Mouse (Mus musculus): ENCODE results near the gene Itprip.

The Itprip gene

DNA sequence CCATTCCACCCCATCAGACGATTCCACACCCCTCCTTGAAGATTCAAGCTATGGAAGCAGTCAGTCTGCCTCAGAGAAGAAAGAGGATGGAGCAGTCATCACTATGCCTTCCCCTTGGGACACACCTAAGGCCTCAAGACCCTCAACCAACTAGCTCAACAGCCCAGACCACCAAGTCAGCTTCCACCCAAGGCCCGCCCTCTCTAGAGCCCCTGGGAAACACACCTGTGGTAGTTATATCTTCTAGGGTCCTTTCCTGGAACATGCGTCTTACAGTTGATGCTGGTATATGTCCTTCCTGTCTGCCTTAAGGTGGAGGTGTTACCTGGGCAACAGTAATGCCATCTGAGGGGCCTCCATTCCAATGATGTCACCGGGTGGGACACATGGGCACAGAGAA, 4.9 kb downstream of the Itprip start:
- no peak for DNase-seq (ENCODE audit: low spot score)

DNA sequence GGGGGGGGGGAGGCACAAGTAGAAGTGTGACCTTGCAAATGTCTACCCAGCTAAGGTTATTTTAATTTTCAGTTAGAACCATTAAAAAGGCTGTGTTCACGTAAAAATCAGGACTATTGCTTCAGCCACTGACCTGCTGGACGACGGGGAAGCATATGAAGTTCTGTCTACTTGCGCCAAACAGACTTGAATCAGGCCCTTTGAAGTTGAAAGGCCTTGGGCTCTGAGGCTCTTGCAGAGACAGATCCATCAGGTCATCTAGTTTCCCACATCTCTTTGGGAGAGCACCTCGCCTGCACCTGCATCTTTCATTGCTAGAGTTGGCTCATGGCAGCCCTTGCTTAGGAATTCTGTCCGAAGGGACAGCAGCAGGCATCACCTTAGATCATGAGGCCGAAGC, 5.8 kb downstream of the Itprip start:
- DNase-seq (ENCODE audit: low spot score) = no peak

DNA sequence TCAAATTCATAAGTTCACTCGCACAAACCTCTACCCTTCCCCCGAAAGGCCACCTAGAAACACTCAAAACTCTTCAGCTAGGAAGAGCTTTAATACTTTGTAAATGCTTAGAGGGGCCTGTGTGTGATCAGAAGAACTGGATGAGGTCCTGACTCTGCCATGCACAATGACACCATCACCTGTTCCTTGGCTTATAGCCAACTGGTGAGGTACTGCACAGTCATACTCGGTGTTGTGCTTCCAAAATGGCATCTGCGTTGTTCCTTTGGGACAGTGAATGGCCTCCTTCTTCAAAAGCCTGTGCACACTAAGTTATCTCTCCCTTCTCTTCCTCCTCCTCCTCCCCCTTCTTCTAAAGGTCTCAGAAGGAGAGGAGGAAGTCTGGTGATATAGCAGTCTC, 8.3 kb downstream of the Itprip start:
- DNase-seq (ENCODE audit: low spot score) = no peak

DNA sequence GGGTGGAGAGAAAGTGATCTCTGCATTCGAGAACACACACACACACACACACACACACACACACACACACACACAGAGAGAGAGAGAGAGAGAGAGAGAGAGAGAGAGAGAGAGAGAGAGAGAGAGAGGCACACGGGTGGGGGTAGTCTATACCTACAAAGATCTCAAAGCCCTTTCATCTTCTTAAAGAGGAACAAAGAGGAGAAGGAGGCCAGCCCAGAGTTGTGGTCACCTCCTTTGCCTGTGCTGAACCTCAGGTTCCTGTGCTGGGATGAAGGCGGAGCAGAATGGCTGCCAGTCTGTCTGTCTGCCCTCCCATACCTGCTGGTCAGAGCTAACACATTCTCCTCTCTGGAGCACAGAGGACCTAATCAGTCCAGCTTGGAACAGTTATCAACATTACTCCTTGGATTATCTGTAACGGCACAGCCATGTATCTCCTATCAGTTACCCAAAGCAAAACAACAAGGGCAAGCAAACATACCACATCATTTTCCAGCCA, 8.9 kb downstream of the Itprip start:
- DNase-seq (ENCODE audit: low spot score) = no peak

DNA sequence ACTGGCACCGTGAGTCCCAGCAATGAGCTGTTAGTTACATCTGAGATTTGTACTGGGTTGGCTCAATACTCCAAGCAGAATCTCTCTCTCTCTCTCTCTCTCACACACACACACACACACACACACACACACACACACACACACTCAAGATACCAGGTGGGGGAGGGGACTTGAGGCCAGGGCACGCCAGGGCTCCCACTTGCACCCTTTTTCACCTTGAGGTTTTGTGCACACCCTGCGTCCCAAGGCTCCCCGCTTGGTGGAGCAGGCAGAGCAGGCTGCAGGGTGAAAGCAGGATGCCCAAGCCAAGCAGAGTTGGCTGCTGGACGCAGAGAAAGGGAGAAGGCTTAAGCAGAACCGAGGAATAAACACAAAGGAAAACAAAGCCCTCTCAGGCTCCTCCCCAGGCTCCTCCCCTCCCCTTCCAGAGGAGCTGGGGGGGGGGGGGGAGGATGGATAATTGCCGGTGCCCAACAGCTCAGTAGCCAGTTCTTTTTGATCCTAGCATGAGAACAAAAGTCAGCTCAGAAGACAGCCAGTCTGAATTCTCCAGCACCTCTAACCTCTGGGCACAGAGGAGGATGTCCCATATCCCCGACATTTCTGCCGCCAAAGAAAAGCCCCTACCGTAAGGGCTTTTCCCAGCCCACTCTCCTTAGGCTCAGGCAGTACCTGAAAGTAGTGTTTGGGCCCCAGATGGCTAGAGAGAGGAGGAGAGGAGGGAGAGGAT, 9.5 kb downstream of the Itprip start:
- no peak for DNase-seq (ENCODE audit: low spot score)

DNA sequence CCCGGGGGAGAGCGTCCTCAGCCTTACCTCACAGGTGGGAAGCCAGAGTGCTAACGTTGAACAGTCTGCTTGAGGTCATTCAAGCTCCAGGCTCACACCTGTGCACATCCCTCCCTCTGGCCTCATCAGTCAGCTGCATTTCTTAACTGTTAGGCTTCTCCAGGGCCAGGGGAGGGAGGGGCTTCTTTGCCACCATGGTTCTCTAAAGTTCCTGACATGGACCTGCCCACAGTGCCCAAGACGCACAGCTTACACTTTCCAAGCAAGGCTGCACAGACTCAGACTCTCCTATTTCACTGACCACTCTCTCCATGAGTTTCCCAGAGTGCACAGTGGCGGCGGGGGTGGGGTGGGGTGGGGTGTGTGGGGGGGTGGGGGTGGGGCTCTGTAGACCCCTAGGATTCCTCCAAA, 10.1 kb downstream of the Itprip start:
- no peak for DNase-seq (ENCODE audit: low spot score)

DNA sequence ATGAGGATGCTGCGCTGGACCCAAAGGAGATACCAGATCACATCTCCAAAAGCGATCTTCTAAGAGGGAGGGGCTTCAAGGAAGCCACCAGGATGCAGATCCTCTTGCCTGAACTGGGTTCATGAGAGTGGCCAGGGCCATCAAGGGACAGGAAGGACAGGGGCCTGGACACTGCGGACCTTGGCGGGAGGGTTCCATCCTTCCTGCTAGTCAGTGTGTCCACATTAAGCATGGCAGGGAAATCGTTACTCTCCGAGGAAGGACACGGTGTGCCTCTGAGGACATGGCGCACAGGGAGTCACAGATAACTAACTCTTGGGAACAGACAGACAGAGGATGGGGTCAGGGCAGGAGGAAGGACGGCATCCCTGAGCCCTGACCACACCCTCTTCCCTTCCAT, 11.5 kb downstream of the Itprip start:
- no peak for DNase-seq (ENCODE audit: low spot score)

DNA sequence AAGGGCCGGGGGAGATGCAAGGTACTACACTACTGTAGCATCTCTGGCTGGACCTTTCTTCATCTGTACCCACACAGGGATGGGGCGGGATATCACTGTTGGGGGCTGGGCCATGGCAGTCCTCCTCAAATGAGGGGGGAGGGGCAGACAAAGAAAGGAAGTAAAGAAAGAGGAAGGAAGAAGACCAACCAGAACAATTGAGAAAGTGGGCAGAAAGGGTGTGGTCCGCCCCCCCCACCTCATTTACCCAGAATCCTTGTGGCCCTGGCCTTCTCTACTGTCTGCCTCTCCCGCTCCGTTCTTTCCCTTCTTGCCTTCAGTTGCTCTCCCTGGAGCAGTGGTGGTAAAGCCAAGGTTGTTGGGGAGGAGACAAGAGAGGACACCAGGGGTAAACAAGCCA, 13.5 kb downstream of the Itprip start:
- no peak for DNase-seq (ENCODE audit: low spot score)

DNA sequence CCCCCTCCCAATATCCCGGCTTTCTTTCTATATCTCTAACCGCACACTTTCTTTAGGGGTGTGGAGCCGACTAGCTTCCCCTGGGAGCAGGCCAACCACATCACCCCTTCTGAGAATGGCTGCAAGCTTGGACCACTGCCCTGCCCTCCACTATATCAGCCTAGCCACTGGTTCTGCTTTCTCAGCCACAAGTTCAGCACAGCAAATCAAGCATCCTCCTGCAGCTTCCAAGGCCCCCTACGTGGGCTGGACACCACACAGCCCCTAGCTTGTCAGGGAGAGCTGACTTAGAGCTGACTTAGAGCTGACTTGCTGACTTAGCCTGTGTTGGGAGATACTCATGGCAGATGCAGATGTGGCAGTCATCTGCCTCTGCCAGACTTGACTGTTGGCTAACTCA, 14.0 kb downstream of the Itprip start:
- no peak for DNase-seq (ENCODE audit: low spot score)

DNA sequence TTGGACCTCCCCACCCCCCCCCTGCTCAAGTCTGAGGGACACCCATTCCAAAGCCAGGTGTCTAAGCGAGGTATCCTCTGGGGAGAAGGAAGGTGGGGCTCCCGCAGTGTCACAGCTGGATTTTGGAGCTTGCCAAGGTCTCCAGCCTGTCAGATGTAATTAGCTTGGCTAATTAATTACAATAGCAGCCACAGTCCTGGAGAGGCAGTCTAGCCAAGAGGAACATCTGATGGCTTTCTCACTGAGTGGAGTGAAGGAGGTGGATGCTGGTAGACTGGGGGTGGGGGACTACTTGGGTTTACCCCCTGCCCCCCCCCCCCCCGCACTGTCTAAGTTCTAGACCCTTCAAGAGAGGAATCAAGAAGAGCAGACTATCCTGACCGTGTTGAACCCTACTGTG, 15.4 kb downstream of the Itprip start:
- no peak for DNase-seq (ENCODE audit: low spot score)

DNA sequence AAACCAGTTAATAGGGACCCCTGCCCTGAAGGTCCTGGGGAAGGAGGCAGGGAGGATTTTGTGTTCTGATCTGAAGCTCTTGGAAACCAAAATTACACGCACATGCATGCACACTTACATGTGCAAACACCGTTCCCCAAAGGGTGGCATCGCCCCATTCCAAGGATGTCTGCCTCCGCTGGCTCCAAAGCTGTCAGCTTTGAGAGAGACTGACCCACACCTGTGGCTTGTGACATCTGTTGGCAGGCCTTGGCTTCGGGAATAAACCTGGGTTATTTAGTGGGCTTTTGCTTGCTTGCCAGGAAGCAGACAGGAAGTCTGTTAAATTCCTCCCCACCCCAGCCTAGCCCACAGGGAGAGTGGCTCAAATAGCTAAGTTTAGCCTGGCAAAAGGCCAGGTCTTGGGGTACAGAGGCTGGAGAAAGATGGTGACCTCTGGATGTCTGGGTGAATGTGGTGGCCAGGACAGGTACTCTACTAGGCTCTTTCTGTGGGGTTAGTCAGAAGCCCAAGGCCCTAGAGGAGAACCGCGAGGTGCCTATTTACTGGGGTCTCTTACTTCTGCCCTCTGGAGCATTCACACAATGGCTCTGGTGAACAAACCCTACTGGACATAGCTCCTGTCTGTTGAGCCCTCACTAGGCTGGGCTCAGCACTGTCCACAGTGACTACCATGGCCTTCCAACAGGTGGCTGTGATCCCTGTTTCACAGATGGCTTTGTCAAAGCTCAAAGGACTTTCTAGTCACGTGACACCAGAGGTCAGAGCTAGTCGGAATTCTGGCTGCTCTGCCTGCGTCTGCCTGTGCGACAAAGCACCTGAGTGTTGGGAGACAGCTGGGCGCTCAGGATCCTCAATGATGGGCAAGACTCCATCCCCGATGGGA, 16.5 kb downstream of the Itprip start:
- DNase-seq (ENCODE audit: low spot score) = no peak

DNA sequence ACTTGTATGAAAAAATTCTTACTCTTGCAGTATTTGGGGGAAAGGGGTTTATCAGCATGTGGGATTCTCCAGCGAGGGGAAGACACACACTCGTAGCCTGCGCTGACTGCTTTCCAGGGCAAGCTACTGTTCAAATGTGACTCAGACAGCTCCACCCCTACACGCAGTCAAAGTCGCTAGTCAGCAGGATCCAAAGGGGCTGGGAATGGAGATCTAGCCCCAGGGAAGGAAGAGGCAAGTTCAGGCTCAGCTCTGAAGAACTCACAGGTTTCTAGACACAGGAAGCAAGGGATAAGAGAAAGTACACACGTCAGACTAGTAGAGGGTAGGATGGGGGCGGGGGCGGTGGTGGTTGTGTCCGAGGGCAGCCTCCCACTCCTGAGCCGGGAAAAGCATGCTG, 18.5 kb downstream of the Itprip start:
- no peak for DNase-seq (ENCODE audit: low spot score)

DNA sequence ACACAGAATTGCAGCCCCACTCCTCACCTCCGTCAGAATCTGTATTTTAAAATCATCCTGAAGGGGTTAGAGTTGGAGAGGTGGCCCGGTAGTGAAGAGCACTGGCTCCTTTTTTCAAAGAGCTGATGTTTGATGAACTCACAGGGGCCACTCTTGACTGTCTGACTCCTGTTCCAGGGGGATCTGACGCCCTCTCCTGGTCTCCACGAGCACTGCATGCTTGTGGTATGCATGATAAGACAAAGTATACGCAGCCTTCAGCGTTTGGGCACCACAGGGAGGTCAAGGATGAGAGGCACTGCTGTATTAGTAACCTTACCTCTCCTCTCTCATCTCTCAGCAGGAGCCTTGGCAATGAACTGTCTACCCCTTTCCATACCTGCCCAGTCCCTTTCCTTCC, 19.1 kb downstream of the Itprip start:
- DNase-seq (ENCODE audit: low spot score) = no peak

DNA sequence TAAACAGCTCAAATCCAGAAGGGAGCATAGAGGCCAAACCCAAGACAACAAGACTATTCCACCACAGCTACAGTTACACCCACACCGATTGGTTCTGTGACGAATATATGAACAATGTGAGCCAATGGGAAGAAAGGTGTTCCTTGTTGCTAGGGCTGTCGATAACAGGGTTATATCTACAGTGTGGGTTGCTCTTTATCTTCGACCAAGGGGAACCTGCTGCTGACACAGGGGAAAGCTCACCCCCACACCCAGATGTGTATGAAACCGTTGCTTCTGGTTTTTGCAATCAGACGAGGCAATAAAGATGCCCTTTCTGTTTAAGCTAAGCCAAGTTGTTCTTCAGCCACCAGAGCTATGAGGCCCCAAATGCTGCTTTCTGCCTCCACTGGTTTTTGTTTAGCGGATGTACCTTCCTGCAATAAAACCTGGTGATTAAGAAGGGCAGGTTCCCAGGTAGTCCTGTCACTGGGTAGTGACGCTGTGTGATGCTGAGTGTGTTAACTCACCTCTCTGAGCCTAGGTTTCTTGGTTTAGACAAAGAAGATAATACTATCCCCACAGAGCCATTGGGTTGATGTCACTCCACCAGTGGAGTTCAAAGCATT, 20.5 kb downstream of the Itprip start:
- DNase-seq (ENCODE audit: low spot score) = no peak

DNA sequence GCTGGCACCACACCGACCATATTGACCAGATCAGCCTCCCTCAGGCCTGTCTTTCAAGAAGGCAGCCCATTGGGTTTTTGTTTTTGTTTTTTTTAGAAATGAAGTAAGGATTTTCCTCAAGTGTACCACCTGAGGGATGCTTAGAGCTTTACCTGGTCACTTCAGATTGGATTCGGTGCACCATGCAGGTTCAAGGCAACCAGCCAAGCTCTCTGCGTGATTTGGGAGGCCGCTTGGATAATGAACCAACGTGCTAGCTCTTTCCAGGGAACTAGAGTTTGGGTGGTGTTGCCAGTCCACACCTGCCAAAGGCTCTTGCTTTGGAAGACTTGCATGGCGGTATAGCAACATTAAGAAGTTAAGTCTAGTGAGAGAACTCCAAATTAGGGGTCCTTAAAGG, 26.0 kb downstream of the Itprip start:
- no peak for DNase-seq (ENCODE audit: low spot score)

DNA sequence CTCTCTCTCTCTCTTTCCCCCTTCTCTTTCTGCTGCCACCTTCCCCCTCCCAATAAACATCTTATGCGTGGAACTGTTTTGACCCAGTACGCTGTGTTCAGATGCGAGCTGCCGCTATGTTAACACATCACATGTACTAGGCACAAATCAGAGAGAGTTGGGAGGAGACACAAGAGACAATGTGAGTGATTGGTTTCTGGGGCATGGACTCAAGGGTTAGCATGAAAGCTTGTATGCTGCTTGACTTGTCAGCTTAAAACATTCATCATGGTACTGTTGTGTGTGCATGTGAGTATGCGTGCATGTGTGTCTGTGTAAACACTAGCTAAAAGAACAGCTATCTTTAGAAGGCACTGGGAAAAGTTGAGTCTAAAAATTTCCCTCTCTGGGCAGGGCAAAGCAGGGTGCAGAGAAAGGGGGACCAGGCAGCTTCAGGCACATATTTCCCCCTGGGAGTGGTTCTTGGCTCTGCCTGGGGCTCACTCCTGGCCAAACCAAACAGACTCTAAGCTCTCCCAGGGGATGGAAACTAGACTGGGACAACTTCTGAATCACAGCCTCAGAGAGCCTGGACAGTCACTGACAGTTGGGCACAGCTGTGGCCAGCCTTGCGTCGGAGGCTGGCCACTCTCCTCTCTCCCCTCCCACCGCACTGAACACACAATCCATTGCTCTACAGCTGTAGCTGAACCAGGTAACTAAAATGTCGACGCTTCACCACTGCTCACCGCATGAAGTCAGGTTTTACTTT, 27.4 kb downstream of the Itprip start:
- DNase-seq (ENCODE audit: low spot score) = no peak

DNA sequence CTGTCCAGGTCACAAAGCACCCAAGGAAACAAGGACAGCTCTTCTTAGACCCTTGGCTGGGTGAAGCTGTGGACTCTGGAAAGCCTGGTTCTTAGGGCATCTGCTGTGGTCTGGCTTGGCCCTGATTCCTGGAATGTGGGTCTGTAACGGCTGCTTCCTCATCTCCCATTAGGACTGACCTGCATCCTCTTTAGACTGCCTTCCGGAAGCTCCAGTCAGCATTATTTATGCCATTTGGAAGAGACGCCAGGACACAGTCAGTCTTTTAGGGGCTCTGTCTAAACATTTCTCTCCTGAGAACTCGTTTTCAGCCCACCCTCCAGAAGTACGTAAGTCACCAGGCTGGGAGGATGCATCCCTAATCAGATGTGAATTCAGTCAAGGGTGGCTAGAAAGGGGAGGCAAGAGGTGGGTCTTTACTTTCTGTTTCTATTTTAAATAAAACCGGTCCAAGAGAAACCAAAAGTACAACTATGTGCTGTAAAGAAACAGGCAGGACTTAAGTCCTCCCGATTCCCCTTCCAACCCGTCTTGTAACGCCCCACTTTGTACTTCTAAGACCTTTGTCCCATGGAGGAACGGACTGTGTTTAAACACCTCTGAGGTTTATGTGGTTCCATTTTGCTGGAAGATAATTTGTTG, 28.5 kb downstream of the Itprip start:
- DNase-seq (ENCODE audit: low spot score) = no peak

DNA sequence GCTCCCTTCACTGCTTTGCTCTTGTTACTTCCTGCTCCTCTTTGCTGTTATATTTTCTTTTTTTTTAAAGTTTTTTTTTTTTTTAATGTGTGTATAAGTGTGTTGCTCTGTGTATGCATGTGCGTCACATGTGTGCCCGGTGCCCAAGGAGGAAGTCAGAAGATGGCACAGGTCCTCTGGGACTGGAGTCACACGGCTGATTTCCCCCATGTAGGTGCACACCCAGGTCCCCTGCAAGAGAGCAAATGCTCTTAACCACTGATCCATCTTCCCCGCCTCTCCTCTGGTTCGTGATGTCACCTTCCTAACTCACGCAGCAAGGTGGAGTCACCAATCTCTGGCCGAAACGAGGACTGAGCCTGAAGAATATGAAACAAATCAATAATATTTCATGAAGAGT, 31.1 kb downstream of the Itprip start:
- no peak for DNase-seq (ENCODE audit: low spot score)

DNA sequence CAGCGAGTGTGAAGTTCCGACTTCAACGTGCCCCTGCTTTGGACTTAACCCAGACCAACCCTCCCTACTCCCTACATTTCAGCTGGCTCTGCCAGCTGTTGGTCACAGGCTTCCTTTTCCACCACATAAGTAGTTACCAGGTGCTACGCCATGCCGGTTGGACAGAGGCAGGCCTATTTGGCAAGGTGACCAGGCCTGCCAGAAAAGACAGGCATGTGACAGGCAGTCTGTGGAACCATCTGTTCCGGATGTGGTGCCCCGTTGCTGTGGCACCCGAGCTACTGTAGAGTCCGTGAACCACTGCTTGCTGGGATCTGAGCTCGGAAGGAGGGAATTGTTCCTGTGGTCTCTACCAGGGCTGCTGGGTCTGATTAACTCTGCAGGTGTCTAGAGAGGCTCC, 31.7 kb downstream of the Itprip start:
- DNase-seq (ENCODE audit: low spot score) = peak; percentile 37

DNA sequence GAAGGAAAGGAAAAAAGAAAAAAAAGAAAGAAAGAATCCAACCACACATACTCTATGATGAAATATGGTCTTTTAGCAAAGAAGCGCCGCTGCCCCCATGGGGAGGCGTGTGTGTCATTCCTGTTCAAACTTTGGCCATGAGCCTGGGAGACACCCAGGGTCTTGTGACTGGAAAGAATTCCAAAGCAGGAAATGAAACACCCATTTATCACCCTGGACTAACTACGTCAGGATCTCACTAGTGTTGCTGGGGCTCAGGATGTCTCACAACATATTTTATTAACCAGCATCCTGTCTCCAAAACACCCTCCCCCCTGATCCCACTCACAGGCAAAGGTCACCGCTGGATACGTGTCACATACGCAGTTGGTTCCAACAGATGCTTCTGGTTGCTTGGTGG, 32.5 kb downstream of the Itprip start:
- no peak for DNase-seq (ENCODE audit: low spot score)

DNA sequence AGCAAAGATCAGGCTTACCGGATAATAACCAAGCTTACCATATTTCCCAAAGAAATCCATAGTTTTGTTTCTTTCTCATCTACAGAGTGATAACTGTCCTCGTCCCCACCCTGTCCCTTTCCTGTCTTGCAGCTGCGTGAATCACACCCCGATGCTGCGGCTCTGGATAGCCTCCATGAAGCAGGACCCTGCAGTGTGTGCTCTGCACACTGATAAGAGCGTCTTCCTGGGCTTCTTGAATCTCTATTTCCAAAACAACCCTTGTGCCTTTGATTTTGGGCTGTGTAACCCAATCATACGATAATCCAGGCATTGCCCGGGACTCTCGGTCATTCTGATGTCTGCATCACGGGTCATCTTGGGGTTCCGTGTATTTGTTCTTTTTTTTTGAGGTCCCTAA, 33.2 kb downstream of the Itprip start:
- no peak for DNase-seq (ENCODE audit: low spot score)

All from layer of hippocampus, adult 11-12 months (tissue).